Mouse (Mus musculus): ENCODE results near the gene Eef2kmt. TPM values are rescaled to one million over a fixed set of nuclear protein-coding genes. Genes with fewer than 3 reads are reported as not detected.
A peak's percentile ranks its signal among the peaks of the same experiment; 100 is the strongest.
"Not testable (repeated sequence)": the region's sequence is repeated elsewhere in the genome, so short reads cannot be mapped to it uniquely, and the experiment has no call there.

Gene Eef2kmt
- polyA plus RNA-seq, 1 experiment from 2014 or later = 35.5 TPM

DNA sequence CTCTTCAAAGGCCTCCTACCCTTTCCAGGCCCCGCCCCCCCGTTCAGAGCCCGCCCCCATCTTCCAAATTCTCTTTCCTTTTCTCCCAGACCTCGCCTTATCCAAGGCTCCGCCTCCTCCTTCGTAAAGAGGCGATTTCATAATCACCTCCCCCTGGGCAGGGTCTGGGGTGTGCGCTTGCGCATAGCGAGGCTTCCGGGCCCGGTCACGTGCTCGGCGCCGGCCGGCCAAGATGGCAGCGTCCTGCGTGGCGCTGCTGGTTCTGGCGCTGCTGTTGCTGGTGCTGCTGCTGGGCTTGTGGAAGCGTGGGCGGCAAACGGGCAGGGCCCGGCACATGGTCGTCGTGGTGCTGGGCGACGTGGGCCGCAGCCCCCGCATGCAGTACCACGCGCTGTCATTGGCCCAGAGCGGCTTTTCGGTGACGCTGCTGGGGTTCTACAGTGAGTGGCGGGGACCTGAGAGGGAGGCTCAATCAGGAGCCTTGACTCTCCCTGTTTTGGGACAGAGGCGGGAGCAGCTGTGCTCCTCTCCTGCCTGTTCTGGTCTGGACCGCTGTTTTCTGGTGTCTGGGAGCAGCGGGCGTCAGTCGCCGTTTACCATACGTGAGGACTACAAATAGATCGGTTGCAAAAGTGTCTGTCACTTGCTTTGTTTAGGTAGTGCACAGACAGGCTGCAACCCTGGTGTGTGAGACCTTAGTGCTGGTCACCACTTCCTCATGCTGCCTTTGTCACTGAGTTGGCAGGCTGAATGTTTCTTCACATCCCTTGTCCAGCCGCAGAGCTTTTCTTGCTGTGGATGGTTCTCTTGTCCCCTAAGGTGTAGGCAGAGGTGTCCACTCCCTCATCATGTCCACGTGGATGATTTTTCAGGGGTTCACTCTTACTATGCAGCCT is 22.1 kb downstream of the Eef2kmt start, which contains the start of gene Alg1:
TSS of gene Alg1 (plus strand) at position 204 of the 896 bp plus-strand sequence.
- Histone ChIP-seq H3K27me3 (ENCODE audit: control insufficient read depth, insufficient read depth, low read length) (no peaks in the 10 kb centered on the region), H3K9ac (replicated peaks; ENCODE audit: low read depth, low read length) (peak within 1 kb of the TSS; percentile 76), H3K4me2 (replicated peaks; ENCODE audit: low read depth, low read length) (peak within 1 kb of the TSS; percentile 58), H3K4me1 (ENCODE audit: control insufficient read depth, insufficient read depth, low read length) (peaks cover 5% of the 10 kb centered on the region; the same call in 1 of the 2 replicates), H3K27ac (ENCODE audit: low read length) (no peak within 1 kb of the TSS), H3K9me3 (ENCODE audit: control insufficient read depth, low read depth, low read length) (peaks cover 5% of the 10 kb centered on the region; the same call in 1 of the 2 replicates), H3K4me3 (ENCODE audit: low read depth, low read length) (peak within 1 kb of the TSS; percentile 81), H3K36me3 (ENCODE audit: control insufficient read depth, insufficient read depth, low read length) (no peaks in the 10 kb centered on the region; the same call in 1 of the 2 replicates)
- 2% methylated on average over 47 of the region's 47 CpGs for WGBS
- peak; percentile 96 for ATAC-seq (ENCODE audit: insufficient number of reproducible peaks, insufficient read depth, low FRiP score, low read depth)

DNA sequence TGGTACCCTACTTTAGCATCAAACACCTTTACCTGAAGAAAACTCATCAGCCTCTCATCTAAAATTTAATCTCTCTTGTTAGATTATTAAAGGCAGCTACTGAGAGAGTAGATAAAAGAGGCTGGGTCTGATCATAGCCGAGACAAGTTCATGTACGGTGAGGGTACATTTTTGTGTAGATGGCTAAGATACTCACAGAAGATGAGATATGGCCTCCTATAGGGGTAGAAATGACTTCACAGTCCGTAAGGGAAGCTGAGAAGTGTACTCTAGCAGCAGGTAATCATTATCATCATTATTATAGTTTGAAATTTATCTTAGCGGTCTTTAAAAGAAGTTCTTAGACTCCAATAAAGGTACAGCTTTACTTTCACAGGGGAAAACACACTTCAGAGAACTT is 22.8 kb downstream of the Eef2kmt start:
- 0 out of 2 replicates have a peak, but pooled peaks have one; percentile 2 for ATAC-seq (ENCODE audit: insufficient number of reproducible peaks, insufficient read depth, low FRiP score, low read depth)
- Histone ChIP-seq H3K4me2 (replicated peaks; ENCODE audit: low read depth, low read length) (no peak overlapping the region; the same call in 1 of the 2 replicates), H3K4me3 (ENCODE audit: low read depth, low read length) (no peak overlapping the region), H3K9ac (replicated peaks; ENCODE audit: low read depth, low read length) (no peak overlapping the region), H3K9me3 (ENCODE audit: control insufficient read depth, low read depth, low read length) (peaks cover 5% of the 10 kb centered on the region; the same call in 1 of the 2 replicates), H3K4me1 (ENCODE audit: control insufficient read depth, insufficient read depth, low read length) (peaks cover 5% of the 10 kb centered on the region; the same call in 1 of the 2 replicates), H3K27me3 (ENCODE audit: control insufficient read depth, insufficient read depth, low read length) (no peaks in the 10 kb centered on the region), H3K27ac (ENCODE audit: low read length) (no peak overlapping the region), H3K36me3 (ENCODE audit: control insufficient read depth, insufficient read depth, low read length) (no peaks in the 10 kb centered on the region; the same call in 1 of the 2 replicates)
- 67% methylated on average over 4 of the region's 4 CpGs for WGBS

GRCm38 (mm10) chr16:5228103-5228502 is 27.7 kb downstream of the Eef2kmt start:
- not testable (repeated sequence) for H3K4me3 ChIP-seq (ENCODE audit: low read depth, low read length); H3K4me1 ChIP-seq (ENCODE audit: control insufficient read depth, insufficient read depth, low read length); H3K4me2 ChIP-seq (replicated peaks; ENCODE audit: low read depth, low read length); H3K27me3 ChIP-seq (ENCODE audit: control insufficient read depth, insufficient read depth, low read length); H3K27ac ChIP-seq (ENCODE audit: low read length); H3K9ac ChIP-seq (replicated peaks; ENCODE audit: low read depth, low read length); H3K36me3 ChIP-seq (ENCODE audit: control insufficient read depth, insufficient read depth, low read length); ATAC-seq (ENCODE audit: insufficient number of reproducible peaks, insufficient read depth, low FRiP score, low read depth); H3K9me3 ChIP-seq (ENCODE audit: control insufficient read depth, low read depth, low read length)
- WGBS = 70% methylated on average over 3 of the region's 3 CpGs

- H3K36me3 ChIP-seq (ENCODE audit: control insufficient read depth, insufficient read depth, low read length); H3K4me1 ChIP-seq (ENCODE audit: control insufficient read depth, insufficient read depth, low read length); H3K9ac ChIP-seq (replicated peaks; ENCODE audit: low read depth, low read length); H3K27ac ChIP-seq (ENCODE audit: low read length); H3K4me3 ChIP-seq (ENCODE audit: low read depth, low read length); H3K9me3 ChIP-seq (ENCODE audit: control insufficient read depth, low read depth, low read length); H3K4me2 ChIP-seq (replicated peaks; ENCODE audit: low read depth, low read length); ATAC-seq (ENCODE audit: insufficient number of reproducible peaks, insufficient read depth, low FRiP score, low read depth); H3K27me3 ChIP-seq (ENCODE audit: control insufficient read depth, insufficient read depth, low read length): not testable (repeated sequence)
- WGBS = 73% methylated on average over 19 of the region's 19 CpGs
These were observed 28.3 kb downstream of the Eef2kmt start for GRCm38 (mm10) chr16:5227501-5227900.

DNA sequence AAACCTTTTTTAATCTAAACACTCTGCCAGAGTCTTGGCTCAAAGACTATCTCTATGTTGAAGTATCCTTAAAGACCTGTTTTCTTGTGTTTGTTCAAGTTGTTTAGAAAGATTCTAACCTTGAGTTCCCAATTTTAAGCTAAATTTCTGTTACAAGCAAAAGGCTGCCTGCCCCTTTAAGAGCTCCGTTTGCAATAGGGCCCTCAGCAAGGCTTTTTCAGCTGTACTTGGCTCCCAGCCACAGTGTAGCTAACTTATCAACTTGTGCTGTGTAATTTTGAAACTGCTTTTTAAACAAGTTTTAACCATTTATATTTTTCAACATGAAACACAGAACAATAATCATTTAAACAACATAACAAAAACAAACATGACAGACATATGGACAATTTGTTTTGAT is 29.2 kb downstream of the Eef2kmt start:
- H3K4me1 ChIP-seq (ENCODE audit: control insufficient read depth, insufficient read depth, low read length); H3K27ac ChIP-seq (ENCODE audit: low read length); H3K9me3 ChIP-seq (ENCODE audit: control insufficient read depth, low read depth, low read length); H3K4me3 ChIP-seq (ENCODE audit: low read depth, low read length); H3K36me3 ChIP-seq (ENCODE audit: control insufficient read depth, insufficient read depth, low read length); H3K27me3 ChIP-seq (ENCODE audit: control insufficient read depth, insufficient read depth, low read length); H3K4me2 ChIP-seq (replicated peaks; ENCODE audit: low read depth, low read length); H3K9ac ChIP-seq (replicated peaks; ENCODE audit: low read depth, low read length); ATAC-seq (ENCODE audit: insufficient number of reproducible peaks, insufficient read depth, low FRiP score, low read depth): not testable (repeated sequence)
- 0% methylated on average over 1 of the region's 1 CpGs for WGBS

- H3K4me1 ChIP-seq (ENCODE audit: control insufficient read depth, insufficient read depth, low read length) = no peaks in the 10 kb centered on the region
- no peaks in the 10 kb centered on the region for H3K9me3 ChIP-seq (ENCODE audit: control insufficient read depth, low read depth, low read length)
- no peak within 1 kb of the TSS for H3K4me3 ChIP-seq (ENCODE audit: low read depth, low read length)
- H3K27me3 ChIP-seq (ENCODE audit: control insufficient read depth, insufficient read depth, low read length) = no peaks in the 10 kb centered on the region
- H3K9ac ChIP-seq (replicated peaks; ENCODE audit: low read depth, low read length) = no peak within 1 kb of the TSS
- H3K27ac ChIP-seq (ENCODE audit: low read length) = no peak within 1 kb of the TSS
- no peak within 1 kb of the TSS for H3K4me2 ChIP-seq (replicated peaks; ENCODE audit: low read depth, low read length)
- 56% methylated on average over 6 of the region's 6 CpGs for WGBS
- H3K36me3 ChIP-seq (ENCODE audit: control insufficient read depth, insufficient read depth, low read length) = no peaks in the 10 kb centered on the region
- ATAC-seq (ENCODE audit: insufficient number of reproducible peaks, insufficient read depth, low FRiP score, low read depth) = no peak
These were observed 33.6 kb downstream of the Eef2kmt start, which contains the start of gene AU021092 for GRCm38 (mm10) chr16:5222140-5222539. AU021092 (minus strand) TSS chr16:5222299.

DNA sequence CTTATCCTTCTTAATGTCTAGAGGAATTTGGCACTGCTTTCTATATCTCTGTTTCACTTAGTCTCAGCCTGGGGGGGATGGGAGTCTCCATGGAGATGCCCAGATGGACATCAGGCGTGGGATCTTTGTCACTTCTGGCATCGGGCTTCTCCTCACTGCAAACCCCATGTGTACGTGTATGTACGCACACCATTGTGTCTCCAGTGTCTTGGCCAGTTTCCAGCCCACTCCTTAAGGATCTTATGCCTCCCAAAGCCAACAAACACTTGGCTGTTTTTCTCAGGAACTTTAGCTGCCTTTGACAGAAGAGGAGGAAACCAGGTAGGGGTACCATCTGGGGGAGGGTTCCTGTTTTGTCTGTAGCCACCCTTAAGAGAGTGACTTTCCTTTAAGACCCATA is 34.4 kb downstream of the Eef2kmt start:
- WGBS = 77% methylated on average over 4 of the region's 4 CpGs
- ATAC-seq (ENCODE audit: insufficient number of reproducible peaks, insufficient read depth, low FRiP score, low read depth) = no peak
- H3K4me2 ChIP-seq (replicated peaks; ENCODE audit: low read depth, low read length) = no peak overlapping the region

GRCm38 (mm10) chr16:5217341-5218133 is 38.2 kb downstream of the Eef2kmt start:
- no peak for ATAC-seq (ENCODE audit: insufficient number of reproducible peaks, insufficient read depth, low FRiP score, low read depth)
- Histone ChIP-seq H3K9me3 (ENCODE audit: control insufficient read depth, low read depth, low read length) (no peaks in the 10 kb centered on the region), H3K27me3 (ENCODE audit: control insufficient read depth, insufficient read depth, low read length) (no peaks in the 10 kb centered on the region), H3K9ac (replicated peaks; ENCODE audit: low read depth, low read length) (no peak overlapping the region), H3K4me2 (replicated peaks; ENCODE audit: low read depth, low read length) (no peak overlapping the region), H3K36me3 (ENCODE audit: control insufficient read depth, insufficient read depth, low read length) (no peaks in the 10 kb centered on the region), H3K27ac (ENCODE audit: low read length) (no peak overlapping the region), H3K4me1 (ENCODE audit: control insufficient read depth, insufficient read depth, low read length) (no peaks in the 10 kb centered on the region), H3K4me3 (ENCODE audit: low read depth, low read length) (no peak overlapping the region)
- WGBS = 67% methylated on average over 5 of the region's 5 CpGs

More for the DNA sequence above, 34.4 kb downstream of the Eef2kmt start:
- Histone ChIP-seq H3K9me3 (ENCODE audit: control insufficient read depth, low read depth, low read length) (no peaks in the 10 kb centered on the region), H3K4me3 (ENCODE audit: low read depth, low read length) (no peak overlapping the region), H3K4me1 (ENCODE audit: control insufficient read depth, insufficient read depth, low read length) (no peaks in the 10 kb centered on the region), H3K27me3 (ENCODE audit: control insufficient read depth, insufficient read depth, low read length) (no peaks in the 10 kb centered on the region), H3K36me3 (ENCODE audit: control insufficient read depth, insufficient read depth, low read length) (no peaks in the 10 kb centered on the region), H3K27ac (ENCODE audit: low read length) (no peak overlapping the region), H3K9ac (replicated peaks; ENCODE audit: low read depth, low read length) (no peak overlapping the region)
